Mouse (Mus musculus): ENCODE results near the gene Pdgfa.

Gene Pdgfa

GRCm38 (mm10) chr5:138997171-138997788, at the start of gene Pdgfa:
Pdgfa (minus strand) TSS chr5:138997370.
- no peak for DNase-seq (ENCODE audit: low read depth, low spot score)

GRCm38 (mm10) chr5:139046636-139047035, 49.5 kb upstream of the Pdgfa start:
- no peak for DNase-seq (ENCODE audit: low read depth, low spot score)

GRCm38 (mm10) chr5:139043546-139043945, 46.4 kb upstream of the Pdgfa start:
- no peak for DNase-seq (ENCODE audit: low read depth, low spot score)

- DNase-seq (ENCODE audit: low read depth, low spot score) = no peak
Observed at GRCm38 (mm10) chr5:139042299-139042698, 45.1 kb upstream of the Pdgfa start.

- DNase-seq (ENCODE audit: low read depth, low spot score) = no peak
Observed at GRCm38 (mm10) chr5:139035171-139035570, 38.0 kb upstream of the Pdgfa start.

GRCm38 (mm10) chr5:139034746-139035145, 37.6 kb upstream of the Pdgfa start:
- no peak for DNase-seq (ENCODE audit: low read depth, low spot score)

GRCm38 (mm10) chr5:139033406-139034317, 36.5 kb upstream of the Pdgfa start:
- DNase-seq (ENCODE audit: low read depth, low spot score) = peak; percentile 57

- DNase-seq (ENCODE audit: low read depth, low spot score) = no peak
Observed at GRCm38 (mm10) chr5:139027603-139028002, 30.4 kb upstream of the Pdgfa start.

GRCm38 (mm10) chr5:139024351-139025105, 27.4 kb upstream of the Pdgfa start:
- no peak for DNase-seq (ENCODE audit: low read depth, low spot score)

- no peak for DNase-seq (ENCODE audit: low read depth, low spot score)
Observed at GRCm38 (mm10) chr5:139020595-139020994, 23.4 kb upstream of the Pdgfa start.

- peak; percentile 69 for DNase-seq (ENCODE audit: low read depth, low spot score)
Observed at GRCm38 (mm10) chr5:139017371-139018124, 20.4 kb upstream of the Pdgfa start.

- DNase-seq (ENCODE audit: low read depth, low spot score) = peak; percentile 94
Observed at GRCm38 (mm10) chr5:139015097-139015496, 17.9 kb upstream of the Pdgfa start.

GRCm38 (mm10) chr5:139010649-139011048, 13.5 kb upstream of the Pdgfa start:
- DNase-seq (ENCODE audit: low read depth, low spot score) = peak; percentile 92

- DNase-seq (ENCODE audit: low read depth, low spot score) = no peak
Observed at GRCm38 (mm10) chr5:139007141-139007775, 10.1 kb upstream of the Pdgfa start.

- DNase-seq (ENCODE audit: low read depth, low spot score) = no peak
Observed at GRCm38 (mm10) chr5:139004588-139004987, 7.4 kb upstream of the Pdgfa start.

GRCm38 (mm10) chr5:138999716-139000115, 2.5 kb upstream of the Pdgfa start:
- no peak for DNase-seq (ENCODE audit: low read depth, low spot score)

GRCm38 (mm10) chr5:138997936-138998580, 888 bp upstream of the Pdgfa start:
- DNase-seq (ENCODE audit: low read depth, low spot score) = no peak

GRCm38 (mm10) chr5:138996322-138997073, 672 bp downstream of the Pdgfa start:
- no peak for DNase-seq (ENCODE audit: low read depth, low spot score)

GRCm38 (mm10) chr5:138995721-138996311, 1.4 kb downstream of the Pdgfa start:
- peak; percentile 80 for DNase-seq (ENCODE audit: low read depth, low spot score)
